Mouse (Mus musculus) adrenal gland, adult 8-10 months (tissue): ENCODE results near the gene Lhfp. TPM values are rescaled to one million over a fixed set of nuclear protein-coding genes. Genes with fewer than 3 reads are reported as not detected.
A peak's percentile ranks its signal among the peaks of the same experiment; 100 is the strongest.

Source experiments
- DNase-seq: peaks from one replicate; pipeline ENCODE4 v3.0.0; 2022
- total RNA-seq, 4 experiments: library from RNA; stranded (reverse); gene quantifications; 2 replicates each; pipeline ENCODE4 v1.2.4; 2022

The Lhfp gene
- total RNA-seq, 4 experiments from 2014 or later, result 17.4 to 26.7 (median 23.4) TPM

DNA sequence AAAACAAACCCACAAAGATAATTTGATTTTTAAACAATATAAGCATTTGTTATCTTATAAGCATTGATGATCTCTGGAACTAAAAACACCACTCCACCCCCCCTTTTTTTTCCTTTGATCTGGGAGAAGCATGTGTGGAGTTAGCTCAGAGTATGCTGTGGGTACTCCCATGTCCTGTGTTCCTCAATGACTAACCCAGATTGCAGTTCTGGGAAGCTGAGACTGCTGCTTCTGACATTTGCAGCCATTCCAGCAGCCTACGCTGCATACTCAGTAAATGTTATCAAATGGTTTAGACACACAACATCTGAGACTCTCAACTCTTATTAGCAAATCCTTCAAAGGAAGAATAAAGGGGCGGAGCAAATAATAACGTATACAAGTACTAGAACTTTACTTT lies 128.2 kb downstream of the Lhfp start:
- no peak for DNase-seq

DNA sequence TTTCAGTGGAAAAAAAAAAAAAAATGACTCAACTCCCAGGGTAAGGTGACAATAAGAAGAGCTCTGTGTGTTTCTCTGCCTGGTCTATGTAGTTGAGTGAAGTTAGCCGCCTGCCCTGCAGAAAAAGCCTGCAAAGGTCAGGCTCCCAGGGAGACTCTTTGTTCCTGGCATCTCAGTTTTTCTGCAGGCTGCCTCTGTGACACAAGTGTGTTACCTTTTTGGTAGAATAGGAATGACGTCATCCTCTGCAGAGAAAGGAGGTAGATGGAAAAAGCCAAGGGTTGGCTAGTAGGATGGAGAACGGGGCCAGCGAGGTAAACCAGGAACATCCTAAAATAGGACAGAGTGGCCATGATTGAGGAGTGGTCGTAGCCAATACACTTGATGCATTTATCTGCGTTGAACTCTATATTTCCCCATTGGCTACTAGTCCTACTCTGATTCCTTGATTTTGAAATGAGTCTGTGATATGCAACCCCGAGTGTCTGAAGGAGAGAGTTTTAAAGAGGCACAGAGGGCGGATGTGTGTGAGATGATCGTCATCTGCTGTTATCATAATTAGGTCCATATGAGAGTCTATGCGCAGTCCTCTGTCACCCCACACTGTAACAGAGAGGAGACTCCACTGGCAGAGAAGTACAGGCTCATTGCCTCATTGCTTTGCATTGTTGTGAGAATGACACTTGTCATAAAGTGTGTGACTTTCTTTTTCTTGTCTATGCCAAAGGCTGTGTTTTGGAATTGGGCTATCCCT lies 132.2 kb downstream of the Lhfp start:
- DNase-seq, result no peak

DNA sequence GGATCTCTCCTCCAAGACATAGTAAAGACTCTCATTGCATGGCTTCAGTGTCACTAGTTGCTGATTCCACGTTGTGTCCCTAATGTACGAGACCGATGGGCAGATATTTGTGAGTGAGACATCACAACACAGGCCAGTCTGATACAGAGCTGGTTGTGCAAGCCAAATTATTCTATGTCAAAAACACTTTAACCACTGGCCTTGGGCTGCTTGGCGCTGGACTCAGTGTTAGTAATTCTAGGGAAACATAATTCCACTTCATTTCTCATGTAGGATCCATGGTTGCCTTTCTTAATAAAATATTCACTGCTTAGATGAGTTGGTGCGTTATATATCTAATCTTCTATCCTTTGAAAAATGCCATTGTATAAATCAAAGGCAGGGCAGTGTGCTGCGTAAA lies 138.6 kb downstream of the Lhfp start:
- no peak for DNase-seq

DNA sequence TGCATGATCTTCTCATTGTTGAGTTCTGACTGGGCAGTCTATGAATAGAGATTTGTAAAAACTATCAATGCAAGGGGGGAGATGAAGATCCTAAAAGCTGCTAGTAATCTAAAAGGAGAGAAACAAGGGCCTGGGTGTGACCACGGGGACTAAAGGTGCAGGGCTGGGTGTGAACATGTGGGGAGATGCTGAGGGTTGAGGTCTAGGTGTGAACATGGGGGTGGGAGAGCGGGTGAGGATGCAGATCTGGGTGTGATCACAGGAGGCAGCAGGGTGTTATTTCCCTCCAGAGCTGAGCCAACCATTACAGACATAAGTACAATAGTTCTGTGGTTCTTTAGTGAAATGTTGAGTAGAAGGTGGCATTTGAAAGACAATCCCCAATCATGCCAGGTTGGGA lies 144.1 kb downstream of the Lhfp start:
- no peak for DNase-seq

DNA sequence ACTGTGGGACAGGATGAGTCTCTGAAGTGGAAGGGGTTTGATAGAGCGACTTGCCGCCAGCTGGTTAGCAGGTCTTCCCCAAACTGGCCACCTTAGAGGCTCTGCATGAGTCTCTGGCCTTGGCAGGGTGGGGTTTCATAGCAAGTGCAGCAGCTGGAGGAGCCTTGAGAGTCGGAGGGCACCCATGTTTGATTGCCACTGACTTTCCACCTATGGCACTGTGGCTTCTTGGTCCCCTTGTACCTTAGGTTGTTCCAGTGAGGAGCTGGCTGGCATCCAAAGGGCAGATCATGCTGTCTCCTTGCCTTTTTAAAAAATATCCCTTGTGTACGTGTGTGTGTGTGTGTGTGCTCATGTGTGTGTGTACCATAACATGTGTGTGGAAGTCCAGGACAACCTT lies 152.1 kb downstream of the Lhfp start:
- DNase-seq, result no peak

GRCm38 (mm10) chr3:53195666-53196107 lies 154.4 kb downstream of the Lhfp start:
- DNase-seq, result no peak

GRCm38 (mm10) chr3:53200175-53200574 lies 158.8 kb downstream of the Lhfp start:
- no peak for DNase-seq

- DNase-seq, result no peak
These were observed 159.5 kb downstream of the Lhfp start for GRCm38 (mm10) chr3:53200853-53201252.

- no peak for DNase-seq
These were observed 160.3 kb downstream of the Lhfp start for GRCm38 (mm10) chr3:53201670-53202069.

- DNase-seq, result no peak
These were observed 160.9 kb downstream of the Lhfp start for GRCm38 (mm10) chr3:53202184-53202583.

DNA sequence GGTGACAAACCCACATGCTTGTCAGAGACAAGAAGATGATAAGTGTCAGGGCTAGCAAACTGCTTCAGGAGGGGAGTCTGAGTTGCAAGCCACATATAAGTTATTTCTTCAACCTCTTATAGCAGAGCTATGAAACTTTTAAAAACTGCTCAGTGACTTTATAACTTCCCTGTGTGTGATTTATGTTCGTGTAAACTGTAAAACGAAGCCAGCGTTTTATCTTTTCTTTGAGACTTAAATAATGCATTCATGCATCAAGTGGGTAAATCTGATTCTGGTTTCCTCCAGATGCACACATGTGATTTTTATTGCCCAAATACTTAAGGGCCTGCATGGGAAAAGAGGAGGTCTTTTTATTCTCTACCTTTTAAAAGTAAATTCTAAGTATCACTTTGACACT lies 161.4 kb downstream of the Lhfp start:
- no peak for DNase-seq

DNA sequence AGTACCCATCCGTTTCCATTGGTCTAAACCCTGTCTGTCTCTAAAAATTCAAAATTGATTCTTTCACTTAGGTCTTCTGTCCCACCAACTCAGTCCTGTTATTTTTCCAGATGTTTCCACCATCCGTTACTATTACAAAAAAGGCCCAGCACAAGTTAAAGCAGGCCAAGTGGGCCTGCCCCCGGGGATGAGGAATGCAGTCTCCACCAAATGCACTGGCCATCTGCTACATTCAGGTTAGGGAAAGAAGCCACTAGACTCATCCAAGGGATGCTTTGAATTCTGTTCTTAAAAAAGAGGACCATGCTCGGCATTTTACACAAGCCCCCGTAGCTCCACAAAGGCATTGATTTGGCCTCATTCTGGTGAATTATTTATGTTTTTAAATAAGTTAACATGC lies 162.3 kb downstream of the Lhfp start:
- DNase-seq, result no peak

DNA sequence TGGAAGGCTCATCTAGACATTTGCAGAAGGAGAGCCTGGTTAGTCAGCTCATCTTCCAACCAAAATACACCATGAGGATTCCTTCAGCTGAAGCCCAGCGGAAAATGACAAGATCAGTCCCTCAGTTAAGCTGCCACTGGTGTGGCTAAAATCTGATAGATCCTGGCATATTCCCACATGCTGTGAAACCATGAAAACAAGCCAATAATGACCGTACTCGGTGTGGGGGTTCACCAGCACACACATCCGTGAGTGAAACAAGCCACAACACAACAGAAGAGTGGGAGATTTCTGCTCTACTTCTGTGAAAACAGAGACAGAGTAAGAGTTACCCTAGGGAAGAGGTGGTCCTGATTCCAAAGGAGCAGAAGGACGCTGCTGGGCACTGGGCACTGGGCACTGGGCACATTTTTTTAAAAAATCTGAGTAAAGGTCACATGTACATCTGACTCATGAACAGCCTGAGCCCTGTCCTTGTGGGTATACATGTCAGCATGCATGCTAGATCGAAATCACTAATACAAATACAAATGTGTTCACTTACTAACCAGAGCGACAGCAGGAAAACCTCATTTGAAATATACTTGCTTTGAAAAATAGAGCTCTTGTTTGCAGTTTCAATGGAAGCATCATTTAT lies 163.1 kb downstream of the Lhfp start:
- DNase-seq, result no peak

- no peak for DNase-seq
These were observed 163.6 kb downstream of the Lhfp start for GRCm38 (mm10) chr3:53204985-53205365.

- DNase-seq, result no peak
These were observed 164.4 kb downstream of the Lhfp start for GRCm38 (mm10) chr3:53205706-53206105.

GRCm38 (mm10) chr3:53206509-53207224 lies 165.3 kb downstream of the Lhfp start:
- no peak for DNase-seq

DNA sequence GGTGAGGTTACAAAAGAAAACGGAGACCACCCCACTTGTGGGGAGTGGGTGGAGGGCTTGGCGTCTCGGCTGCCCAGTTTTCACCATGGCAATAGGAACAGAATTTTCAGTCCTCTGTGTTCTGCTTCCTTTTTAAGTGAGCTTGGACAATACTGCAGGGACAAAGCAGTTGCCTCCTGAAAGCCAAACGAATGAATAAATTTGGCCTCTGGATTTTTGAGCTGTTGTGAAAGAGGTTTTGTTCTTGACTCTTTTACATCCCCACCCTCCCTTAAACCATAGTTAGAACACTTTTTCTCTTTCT lies 165.8 kb downstream of the Lhfp start:
- no peak for DNase-seq

GRCm38 (mm10) chr3:53210691-53211526 lies 169.6 kb downstream of the Lhfp start:
- DNase-seq, result peak; percentile 18

DNA sequence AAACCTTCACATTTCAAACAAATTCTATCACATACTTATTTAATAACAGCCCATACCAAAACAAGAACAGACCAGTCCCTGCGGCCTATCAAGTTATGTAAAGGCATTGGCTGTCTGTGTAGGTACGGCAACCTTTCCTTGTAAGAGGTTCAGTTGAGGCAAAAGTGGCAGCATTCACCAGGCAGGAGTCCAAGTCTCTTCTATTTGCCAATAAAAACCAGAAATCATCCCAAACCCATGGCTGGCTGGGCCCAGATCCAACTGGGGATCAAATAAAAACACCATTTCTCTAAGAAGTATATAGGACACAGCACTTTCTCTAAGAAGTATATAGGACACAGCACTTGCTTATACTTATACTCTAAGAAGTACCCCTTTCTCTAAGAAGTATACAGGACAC lies 171.3 kb downstream of the Lhfp start:
- DNase-seq, result peak; percentile 13

GRCm38 (mm10) chr3:53213346-53213745 lies 172.0 kb downstream of the Lhfp start:
- DNase-seq, result no peak

DNA sequence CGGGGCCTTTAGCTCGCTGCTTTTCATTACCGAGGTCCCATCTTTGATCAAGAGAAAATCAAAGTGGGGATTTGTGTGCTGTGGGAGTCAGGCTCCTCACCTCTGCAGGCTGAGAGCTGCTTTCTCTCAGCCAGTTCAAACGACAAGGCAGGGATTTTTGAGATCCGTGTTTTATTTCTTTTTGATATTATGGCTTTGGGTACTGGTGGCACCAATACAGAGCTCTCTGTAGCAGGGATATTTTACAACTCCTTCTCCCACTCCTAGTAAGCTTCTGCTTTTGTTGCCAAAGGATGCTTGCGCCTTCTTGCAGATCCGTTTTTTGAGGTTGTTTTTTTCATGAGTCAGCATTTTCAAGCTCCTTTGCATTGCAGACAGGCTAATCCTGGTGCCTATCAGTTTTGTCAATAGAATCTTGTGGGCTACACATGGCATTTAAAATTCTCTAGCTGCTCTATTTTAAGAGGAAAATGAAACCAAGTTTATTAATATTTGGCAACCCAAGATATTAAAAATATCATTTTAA lies 172.5 kb downstream of the Lhfp start:
- DNase-seq, result no peak

- no peak for DNase-seq
These were observed 173.1 kb downstream of the Lhfp start for GRCm38 (mm10) chr3:53214386-53214785.

DNA sequence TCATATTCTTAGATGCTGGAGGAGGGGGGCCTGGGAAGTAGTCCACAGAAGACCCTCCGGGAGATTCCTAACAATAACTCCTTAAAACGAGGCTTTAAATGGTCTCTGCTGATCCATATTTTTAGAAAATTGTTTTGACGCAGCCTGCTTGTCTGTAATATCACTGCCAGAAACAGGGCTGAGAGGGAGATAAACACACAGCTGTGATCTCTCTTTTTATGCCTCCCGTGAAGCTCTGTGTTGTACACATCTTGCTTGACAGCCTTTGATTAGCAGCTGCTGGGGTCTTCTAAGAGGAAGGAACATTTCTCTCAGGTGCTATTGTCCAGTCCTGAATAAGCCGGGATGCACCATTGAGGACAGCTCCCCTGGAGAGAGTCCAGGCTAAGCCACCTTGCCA lies 176.4 kb downstream of the Lhfp start:
- DNase-seq, result no peak
